Mouse (Mus musculus): ENCODE data around the gene Med7. TPM values are rescaled to one million over a fixed set of nuclear protein-coding genes. Genes with fewer than 3 reads are reported as not detected.

Gene Med7
- polyA plus RNA-seq (2015; fragmentation: Nextera tagmentation; extraction: Ambion mirVana): 44.6 and 44.7 TPM in 2 replicates

DNA sequence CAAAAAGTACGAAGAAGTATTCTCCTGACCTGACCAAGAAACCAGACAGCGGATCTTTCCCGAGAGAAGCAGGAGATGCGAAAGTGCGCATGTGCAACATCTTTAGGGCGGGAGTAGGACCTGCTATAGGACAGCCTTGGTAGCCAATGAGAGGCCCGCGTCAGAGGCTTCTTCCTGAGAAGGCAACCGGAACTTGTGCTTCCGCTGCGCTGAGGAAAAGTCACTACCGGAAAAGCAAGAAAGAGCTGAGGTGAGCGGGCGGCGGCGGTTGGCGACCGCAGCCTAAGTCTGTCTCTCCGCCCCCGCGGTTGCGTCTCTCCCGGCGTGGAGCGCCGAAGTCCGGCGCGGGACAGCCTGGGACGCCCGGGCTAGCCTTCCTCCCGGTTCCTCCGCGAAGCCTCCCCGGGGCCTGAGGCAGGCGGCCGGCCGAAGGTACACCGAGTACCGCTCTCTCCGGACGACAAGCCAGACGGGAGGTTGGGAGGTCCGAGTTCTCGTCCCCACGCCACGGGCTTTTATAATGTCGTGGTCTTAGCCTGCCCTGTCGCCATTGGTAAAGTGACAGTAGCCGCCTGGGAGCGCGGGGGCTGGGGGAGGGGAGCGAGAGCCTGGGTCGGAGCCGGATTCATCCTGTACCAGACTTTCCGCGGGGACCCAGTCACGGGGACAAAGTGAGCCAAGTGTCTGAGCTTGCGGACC lies at the start of gene Med7:
Gene Med7 (plus strand): TSS at position 166 of the 699 bp plus-strand sequence.
- under 1% methylated on average over 59 of the region's 59 CpGs for WGBS
- peaks cover 8% of the 10 kb centered on the region for H3K36me3 ChIP-seq
- H3K4me3 ChIP-seq: peak within 1 kb of the TSS; percentile 100
- no peaks in the 10 kb centered on the region for H3K27me3 ChIP-seq
- peak within 1 kb of the TSS; percentile 95 for H3K27ac ChIP-seq
- H3K4me1 ChIP-seq (replicated peaks): peaks cover 6% of the 10 kb centered on the region
- peak within 1 kb of the TSS; percentile 75 for H3K4me2 ChIP-seq
- peak within 1 kb of the TSS; percentile 96 for H3K9ac ChIP-seq
- peak; percentile 100 for ATAC-seq (replicated peaks; ENCODE audit: insufficient number of reproducible peaks, insufficient read depth, low FRiP score, low read depth)
- no peaks in the 10 kb centered on the region for H3K9me3 ChIP-seq (replicated peaks)

DNA sequence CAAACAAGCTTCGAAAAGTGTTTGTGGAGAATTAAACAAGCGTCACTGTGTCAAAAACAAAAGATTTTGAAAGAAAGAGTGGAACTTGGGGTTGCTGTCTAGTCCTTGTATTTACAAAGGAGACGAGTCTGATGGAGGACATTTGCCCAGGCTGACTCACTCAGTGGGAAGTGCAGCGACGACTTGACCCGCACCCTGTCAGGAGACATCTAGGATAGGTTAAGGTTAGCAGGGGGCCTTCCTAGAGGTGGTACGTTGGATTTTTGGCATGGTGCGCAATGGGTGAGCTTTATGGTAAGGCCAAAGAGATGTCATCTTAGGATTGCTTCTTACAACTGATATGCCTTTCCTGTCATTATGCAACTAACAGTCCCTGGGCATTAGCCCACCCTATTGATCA lies 49.7 kb upstream of the Med7 start:
- WGBS: 87% methylated on average over 8 of the region's 8 CpGs
- no peaks in the 10 kb centered on the region for H3K36me3 ChIP-seq

DNA sequence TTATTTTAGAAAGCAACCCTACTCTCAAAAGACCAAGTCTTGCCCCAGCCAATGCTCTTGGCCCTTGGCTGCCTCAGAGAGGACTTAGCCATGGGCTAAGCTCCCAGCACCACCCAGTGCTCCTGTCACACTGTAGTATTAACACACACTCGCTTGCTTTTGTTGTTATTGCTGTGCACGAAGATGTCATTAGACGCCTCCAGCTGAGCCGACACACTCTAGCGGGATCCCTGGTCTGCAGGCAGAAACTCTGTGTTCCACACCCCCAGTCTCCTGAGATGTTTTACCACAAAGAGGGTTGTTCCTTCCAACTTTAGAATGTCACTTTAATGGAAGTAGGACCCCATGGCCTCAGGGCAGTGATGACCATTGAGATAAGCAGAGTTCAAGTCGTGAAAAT lies 48.3 kb upstream of the Med7 start:
- no peak overlapping the region for H3K9ac ChIP-seq
- no peaks in the 10 kb centered on the region for H3K9me3 ChIP-seq (replicated peaks)
- 67% methylated on average over 6 of the region's 6 CpGs for WGBS
- H3K4me3 ChIP-seq: no peak overlapping the region; the same call in 1 of the 2 replicates
- no peak overlapping the region for H3K27ac ChIP-seq
- no peaks in the 10 kb centered on the region for H3K27me3 ChIP-seq
- no peaks in the 10 kb centered on the region for H3K4me1 ChIP-seq (replicated peaks)
- ATAC-seq (replicated peaks; ENCODE audit: insufficient number of reproducible peaks, insufficient read depth, low FRiP score, low read depth): no peak
- H3K4me2 ChIP-seq: no peak overlapping the region
- H3K36me3 ChIP-seq: no peaks in the 10 kb centered on the region

More for the DNA sequence above, 49.7 kb upstream of the Med7 start:
- Histone ChIP-seq H3K9me3 (replicated peaks) (no peaks in the 10 kb centered on the region), H3K27ac (no peak overlapping the region), H3K4me1 (replicated peaks) (no peaks in the 10 kb centered on the region), H3K4me3 (no peak overlapping the region), H3K27me3 (no peaks in the 10 kb centered on the region), H3K4me2 (no peak overlapping the region), H3K9ac (no peak overlapping the region)
- no peak for ATAC-seq (replicated peaks; ENCODE audit: insufficient number of reproducible peaks, insufficient read depth, low FRiP score, low read depth)

DNA sequence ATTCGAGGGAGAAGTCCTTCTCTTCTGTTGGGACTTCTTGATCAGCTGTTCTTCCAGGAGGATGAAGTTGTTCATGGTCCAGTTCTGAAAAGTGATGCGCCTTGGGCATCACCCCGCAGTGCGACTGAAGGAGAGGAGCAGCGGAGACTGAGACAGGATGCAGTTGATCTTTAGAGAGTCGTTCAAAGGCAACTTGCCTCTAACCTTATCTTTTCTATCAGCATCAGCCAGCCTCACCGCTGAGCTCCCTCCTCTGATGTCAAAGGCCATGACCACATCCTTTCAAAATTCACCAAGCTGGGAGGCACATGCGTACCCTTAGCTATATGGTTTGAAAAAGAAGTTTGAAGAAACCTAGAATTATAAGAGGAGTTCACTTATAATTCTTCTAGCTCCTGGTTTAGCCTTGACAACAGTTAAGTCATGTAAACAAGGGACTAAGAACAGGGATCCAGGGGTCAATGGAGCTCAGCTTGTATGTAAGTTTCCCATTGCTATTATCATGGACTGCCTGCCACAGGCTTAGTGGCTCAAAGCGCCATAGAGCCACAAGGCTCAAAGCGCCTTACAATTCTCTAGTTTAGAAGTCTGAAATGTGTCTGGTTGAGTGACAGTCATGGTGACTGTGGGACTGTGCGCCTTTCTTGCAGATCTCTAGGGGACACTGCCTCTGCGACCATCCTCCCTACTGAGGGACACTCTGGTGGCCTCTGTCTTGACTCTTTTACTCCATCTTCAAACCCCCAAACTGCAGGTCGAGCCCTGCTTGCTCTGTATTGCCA lies 47.2 kb upstream of the Med7 start, which contains the start of gene Itk:
Gene Itk (minus strand): TSS at position 180 of the 782 bp plus-strand sequence.
- no peak within 1 kb of the TSS for H3K9ac ChIP-seq
- no peaks in the 10 kb centered on the region for H3K36me3 ChIP-seq
- no peaks in the 10 kb centered on the region for H3K27me3 ChIP-seq
- no peaks in the 10 kb centered on the region for H3K9me3 ChIP-seq (replicated peaks)
- ATAC-seq (replicated peaks; ENCODE audit: insufficient number of reproducible peaks, insufficient read depth, low FRiP score, low read depth): no peak
- no peaks in the 10 kb centered on the region for H3K4me1 ChIP-seq (replicated peaks)
- no peak within 1 kb of the TSS for H3K4me2 ChIP-seq
- 75% methylated on average over 13 of the region's 13 CpGs for WGBS
- H3K27ac ChIP-seq: no peak within 1 kb of the TSS
- H3K4me3 ChIP-seq: no peak within 1 kb of the TSS; the same call in 1 of the 2 replicates

DNA sequence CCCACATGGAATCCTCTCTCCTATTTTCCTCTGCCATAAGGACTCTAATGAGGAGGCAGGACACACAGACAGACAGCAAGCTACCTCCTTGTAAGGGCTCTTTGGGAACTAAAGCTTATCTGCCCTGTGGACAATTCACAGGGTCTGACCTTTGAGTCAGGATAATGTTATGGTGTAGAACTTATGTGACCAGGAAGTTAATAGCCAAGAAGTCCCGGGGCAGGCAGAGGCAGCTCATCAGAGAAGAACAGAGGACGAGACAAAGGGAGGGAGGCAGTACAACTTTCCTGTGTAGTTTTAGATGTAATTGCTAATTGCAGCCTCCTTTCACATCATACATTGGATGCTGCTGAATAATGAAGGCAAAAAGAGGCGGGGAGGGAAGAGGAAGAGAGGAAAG lies 46.1 kb upstream of the Med7 start:
- no peaks in the 10 kb centered on the region for H3K27me3 ChIP-seq
- no peaks in the 10 kb centered on the region for H3K36me3 ChIP-seq
- 63% methylated on average over 3 of the region's 3 CpGs for WGBS
- no peak overlapping the region for H3K27ac ChIP-seq
- H3K4me2 ChIP-seq: no peak overlapping the region
- H3K4me1 ChIP-seq (replicated peaks): no peaks in the 10 kb centered on the region
- no peak overlapping the region for H3K4me3 ChIP-seq
- ATAC-seq (replicated peaks; ENCODE audit: insufficient number of reproducible peaks, insufficient read depth, low FRiP score, low read depth): no peak
- no peak overlapping the region for H3K9ac ChIP-seq
- H3K9me3 ChIP-seq (replicated peaks): no peaks in the 10 kb centered on the region

DNA sequence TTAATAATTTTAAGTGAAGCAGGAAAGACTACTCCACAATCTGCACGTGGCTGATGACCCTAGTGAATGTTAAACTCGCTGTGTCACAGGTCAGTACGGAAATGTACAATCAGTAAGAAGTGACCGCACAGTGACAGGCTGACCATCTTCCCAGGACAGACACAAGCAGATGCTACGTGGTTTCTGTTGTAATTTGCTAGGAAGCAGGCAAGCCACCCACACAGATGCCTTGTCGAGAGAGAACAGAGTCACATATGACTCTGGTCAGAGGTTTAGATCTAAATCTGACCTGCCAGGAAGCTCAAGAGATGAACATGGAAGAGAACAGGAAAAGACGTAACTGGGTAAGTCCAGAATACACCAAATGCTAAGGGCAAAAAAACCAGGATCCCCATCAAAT lies 43.8 kb upstream of the Med7 start:
- Histone ChIP-seq H3K4me3 (no peak overlapping the region), H3K36me3 (no peaks in the 10 kb centered on the region), H3K27ac (no peak overlapping the region), H3K9me3 (replicated peaks) (no peaks in the 10 kb centered on the region), H3K27me3 (no peaks in the 10 kb centered on the region), H3K4me1 (replicated peaks) (no peaks in the 10 kb centered on the region), H3K4me2 (no peak overlapping the region), H3K9ac (no peak overlapping the region)
- ATAC-seq (replicated peaks; ENCODE audit: insufficient number of reproducible peaks, insufficient read depth, low FRiP score, low read depth): no peak
- WGBS: 68% methylated on average over 7 of the region's 7 CpGs

DNA sequence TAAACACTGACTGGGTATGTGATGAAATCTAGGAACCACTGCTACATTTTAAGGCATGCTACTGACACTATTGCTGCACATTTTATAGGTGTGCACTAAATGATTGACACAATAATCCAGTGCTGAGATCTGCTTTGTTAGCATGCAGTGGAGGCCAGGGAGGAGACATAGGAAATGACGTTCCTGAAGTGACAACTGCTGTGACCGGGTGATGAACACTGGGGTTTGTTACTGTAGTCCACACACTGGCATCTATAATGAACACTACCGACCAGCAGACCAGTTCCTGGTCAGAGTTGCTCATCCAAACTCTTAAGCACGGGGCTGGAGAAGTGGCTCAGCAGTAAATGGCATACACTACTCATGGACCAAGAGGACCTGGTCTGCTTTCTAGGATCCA lies 43.3 kb upstream of the Med7 start:
- Histone ChIP-seq H3K36me3 (no peaks in the 10 kb centered on the region), H3K27ac (no peak overlapping the region), H3K9ac (no peak overlapping the region), H3K4me3 (no peak overlapping the region), H3K9me3 (replicated peaks) (no peaks in the 10 kb centered on the region), H3K4me1 (replicated peaks) (no peaks in the 10 kb centered on the region), H3K27me3 (no peaks in the 10 kb centered on the region), H3K4me2 (no peak overlapping the region)
- ATAC-seq (replicated peaks; ENCODE audit: insufficient number of reproducible peaks, insufficient read depth, low FRiP score, low read depth): no peak
- 74% methylated on average over 4 of the region's 4 CpGs for WGBS

DNA sequence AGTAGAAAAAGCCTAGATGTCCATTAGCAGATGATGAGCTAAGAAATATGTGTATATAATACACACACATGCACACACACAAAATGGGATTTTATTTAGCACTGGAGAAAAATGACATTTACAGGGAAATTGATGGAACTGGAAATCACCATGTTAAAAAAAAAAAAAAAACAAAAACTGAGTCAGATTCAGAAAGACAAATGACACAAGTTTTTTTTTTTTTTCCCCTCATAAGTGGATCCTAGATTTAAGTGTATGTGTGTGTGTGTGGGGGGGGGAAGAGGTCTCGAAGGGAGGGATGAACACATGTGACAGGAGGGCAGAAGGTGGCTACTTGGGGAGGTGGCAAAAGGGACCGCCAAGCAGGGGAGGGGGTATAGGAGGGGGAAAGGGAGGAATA lies 41.6 kb upstream of the Med7 start:
- Histone ChIP-seq H3K9ac (no peak overlapping the region), H3K4me2 (no peak overlapping the region), H3K36me3 (no peaks in the 10 kb centered on the region), H3K4me1 (replicated peaks) (no peaks in the 10 kb centered on the region), H3K27me3 (no peaks in the 10 kb centered on the region), H3K9me3 (replicated peaks) (no peaks in the 10 kb centered on the region), H3K27ac (no peak overlapping the region), H3K4me3 (no peak overlapping the region)
- no peak for ATAC-seq (replicated peaks; ENCODE audit: insufficient number of reproducible peaks, insufficient read depth, low FRiP score, low read depth)
- 79% methylated on average over 2 of the region's 2 CpGs for WGBS

DNA sequence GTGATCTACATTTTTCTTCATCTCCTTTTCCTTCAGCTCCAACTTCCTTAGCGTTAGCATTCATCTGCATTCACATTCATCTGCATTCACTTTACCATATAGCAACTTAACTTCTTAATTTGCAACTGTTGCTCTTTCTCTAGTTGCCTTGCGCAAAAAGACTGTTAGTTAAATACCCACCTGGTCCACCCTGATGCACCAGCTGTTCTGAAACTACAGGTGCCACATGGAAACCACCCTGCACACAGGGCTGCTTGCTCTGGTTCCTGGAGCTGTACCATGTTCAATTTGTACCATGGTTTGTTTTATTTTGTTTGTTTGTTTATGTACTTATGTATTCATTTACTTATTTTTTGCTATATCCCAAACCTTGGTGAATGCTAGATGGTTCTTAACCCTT lies 41.0 kb upstream of the Med7 start:
- Histone ChIP-seq H3K9ac (no peak overlapping the region), H3K4me1 (replicated peaks) (no peaks in the 10 kb centered on the region), H3K9me3 (replicated peaks) (no peaks in the 10 kb centered on the region), H3K27ac (no peak overlapping the region), H3K4me3 (no peak overlapping the region), H3K27me3 (no peaks in the 10 kb centered on the region), H3K36me3 (no peaks in the 10 kb centered on the region), H3K4me2 (no peak overlapping the region)
- WGBS: 84% methylated on average over 2 of the region's 2 CpGs
- no peak for ATAC-seq (replicated peaks; ENCODE audit: insufficient number of reproducible peaks, insufficient read depth, low FRiP score, low read depth)

DNA sequence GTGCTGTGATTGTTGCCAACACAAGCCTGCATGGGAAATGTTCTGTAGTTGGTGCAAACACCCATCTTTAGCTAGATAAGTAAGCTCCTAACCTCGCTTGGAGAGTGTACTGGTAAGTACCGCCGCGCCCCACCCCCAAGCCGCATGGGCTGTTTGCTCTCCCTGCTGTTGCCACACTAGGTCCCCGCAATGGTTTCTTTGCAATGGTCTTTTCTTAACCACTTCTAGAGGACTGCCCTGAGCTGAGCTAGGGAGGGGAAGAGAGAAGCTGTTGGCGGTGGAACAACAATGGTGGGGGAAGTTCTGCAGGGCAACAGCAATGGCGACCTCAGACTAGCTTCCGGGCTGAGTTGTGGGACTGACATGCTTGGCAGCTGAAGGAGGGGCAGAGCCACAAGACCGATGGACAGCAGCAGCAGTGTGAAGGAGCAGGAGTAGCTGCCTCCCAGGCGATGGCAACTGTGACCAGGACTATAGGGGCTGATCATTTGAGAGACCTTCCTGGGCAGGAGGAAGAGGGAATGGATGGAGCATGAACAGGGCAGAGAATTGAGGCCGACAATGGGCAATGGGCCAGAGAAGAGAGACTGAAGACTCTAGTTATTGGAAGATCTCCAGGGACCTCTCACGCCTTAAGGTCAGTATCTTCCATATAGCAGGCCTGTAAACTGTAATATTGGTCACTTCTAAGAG lies 40.4 kb upstream of the Med7 start, which contains the start of gene Fam71b:
Gene Fam71b (plus strand): TSS at position 393 of the 693 bp plus-strand sequence.
- H3K27me3 ChIP-seq: no peaks in the 10 kb centered on the region
- no peak within 1 kb of the TSS for H3K27ac ChIP-seq
- no peaks in the 10 kb centered on the region for H3K36me3 ChIP-seq
- 55% methylated on average over 13 of the region's 13 CpGs for WGBS
- H3K9me3 ChIP-seq (replicated peaks): no peaks in the 10 kb centered on the region
- no peak within 1 kb of the TSS for H3K4me2 ChIP-seq
- ATAC-seq (replicated peaks; ENCODE audit: insufficient number of reproducible peaks, insufficient read depth, low FRiP score, low read depth): no peak
- no peaks in the 10 kb centered on the region for H3K4me1 ChIP-seq (replicated peaks)
- no peak within 1 kb of the TSS for H3K9ac ChIP-seq
- H3K4me3 ChIP-seq: no peak within 1 kb of the TSS

DNA sequence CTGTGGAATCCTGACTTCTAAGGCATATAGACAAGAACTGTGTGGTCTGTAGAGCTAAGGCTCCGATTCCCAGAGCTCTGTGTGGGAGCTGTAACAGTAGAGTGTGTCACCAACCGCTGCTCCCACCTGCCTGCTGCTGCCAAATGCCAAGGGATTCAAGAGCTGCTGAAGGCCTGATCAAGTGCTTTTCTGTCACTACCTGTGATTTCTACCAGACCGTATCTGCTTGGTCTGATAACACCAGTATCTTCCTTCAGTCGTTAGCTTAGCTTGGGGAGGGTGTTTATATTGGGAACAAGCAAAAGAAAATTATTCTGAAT lies 39.9 kb upstream of the Med7 start:
- no peak overlapping the region for H3K4me3 ChIP-seq
- 42% methylated on average over 4 of the region's 4 CpGs for WGBS
- no peak for ATAC-seq (replicated peaks; ENCODE audit: insufficient number of reproducible peaks, insufficient read depth, low FRiP score, low read depth)
- no peak overlapping the region for H3K4me2 ChIP-seq
- no peaks in the 10 kb centered on the region for H3K36me3 ChIP-seq
- no peaks in the 10 kb centered on the region for H3K4me1 ChIP-seq (replicated peaks)
- no peaks in the 10 kb centered on the region for H3K27me3 ChIP-seq
- H3K27ac ChIP-seq: no peak overlapping the region
- H3K9ac ChIP-seq: no peak overlapping the region
- H3K9me3 ChIP-seq (replicated peaks): no peaks in the 10 kb centered on the region

Measured in heart, embryonic 15.5 days (tissue).